Mouse (Mus musculus): ENCODE measurements at regions not wholly inside any gene's neighbourhood (a gene's known extent, or its start where the extent isn't known, plus 50 kb on each side); places are given as distances from the start of the nearest gene placed in this dataset.
A peak's percentile ranks its signal among the peaks of the same experiment; 100 is the strongest.

DNA sequence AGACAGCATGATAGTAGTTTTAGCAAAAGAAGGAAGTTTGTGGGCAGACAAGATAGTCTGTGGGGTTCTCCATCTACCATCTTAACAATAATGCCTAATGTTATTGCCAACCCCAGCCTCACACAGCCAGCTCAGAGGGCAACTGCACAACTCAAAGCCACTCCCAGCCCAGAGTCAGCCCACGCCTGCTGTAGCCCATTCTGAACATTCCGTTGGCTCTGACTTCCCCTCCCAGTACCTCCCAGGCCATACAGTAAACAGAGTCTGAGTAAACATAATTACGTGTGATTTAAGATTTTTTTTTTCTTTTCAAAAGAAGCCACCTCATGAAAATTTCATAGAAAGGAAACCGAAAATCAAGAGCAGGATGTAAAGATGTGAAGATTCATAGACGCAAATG, 222.3 kb upstream of the Jarid2 start:
- DNase-seq (ENCODE audit: low read depth): no peak

DNA sequence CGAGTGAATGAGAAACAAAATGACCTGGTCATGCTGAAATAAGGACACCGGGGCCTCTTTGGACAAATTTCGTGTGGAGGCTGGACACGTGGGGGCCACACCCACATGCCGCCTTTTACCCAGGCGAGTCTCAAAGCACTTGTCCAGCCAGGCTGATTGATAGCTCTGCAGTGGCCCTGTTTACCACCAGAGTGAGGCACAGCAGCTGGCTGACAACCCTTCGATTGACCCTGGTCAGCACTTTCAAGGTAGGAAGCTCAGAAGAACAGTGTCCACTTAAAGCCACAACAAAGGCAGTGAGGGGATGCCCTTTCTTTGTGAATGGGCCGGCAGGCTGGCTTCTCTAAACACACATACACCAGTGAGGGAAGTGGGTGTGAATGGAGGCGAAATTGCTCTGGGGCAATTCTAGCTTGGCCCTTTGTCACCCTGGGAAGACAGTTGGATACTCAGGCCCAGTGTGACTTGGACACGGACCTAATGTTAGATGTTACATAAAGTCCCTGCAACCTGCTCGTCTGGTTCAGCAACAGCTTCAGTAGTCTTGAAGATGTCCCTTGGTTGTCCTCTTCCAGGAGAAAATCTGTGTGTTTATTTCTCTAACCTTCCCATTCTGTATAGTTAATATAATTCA, 219.6 kb upstream of the Jarid2 start:
- no peak for DNase-seq (ENCODE audit: low read depth)

DNA sequence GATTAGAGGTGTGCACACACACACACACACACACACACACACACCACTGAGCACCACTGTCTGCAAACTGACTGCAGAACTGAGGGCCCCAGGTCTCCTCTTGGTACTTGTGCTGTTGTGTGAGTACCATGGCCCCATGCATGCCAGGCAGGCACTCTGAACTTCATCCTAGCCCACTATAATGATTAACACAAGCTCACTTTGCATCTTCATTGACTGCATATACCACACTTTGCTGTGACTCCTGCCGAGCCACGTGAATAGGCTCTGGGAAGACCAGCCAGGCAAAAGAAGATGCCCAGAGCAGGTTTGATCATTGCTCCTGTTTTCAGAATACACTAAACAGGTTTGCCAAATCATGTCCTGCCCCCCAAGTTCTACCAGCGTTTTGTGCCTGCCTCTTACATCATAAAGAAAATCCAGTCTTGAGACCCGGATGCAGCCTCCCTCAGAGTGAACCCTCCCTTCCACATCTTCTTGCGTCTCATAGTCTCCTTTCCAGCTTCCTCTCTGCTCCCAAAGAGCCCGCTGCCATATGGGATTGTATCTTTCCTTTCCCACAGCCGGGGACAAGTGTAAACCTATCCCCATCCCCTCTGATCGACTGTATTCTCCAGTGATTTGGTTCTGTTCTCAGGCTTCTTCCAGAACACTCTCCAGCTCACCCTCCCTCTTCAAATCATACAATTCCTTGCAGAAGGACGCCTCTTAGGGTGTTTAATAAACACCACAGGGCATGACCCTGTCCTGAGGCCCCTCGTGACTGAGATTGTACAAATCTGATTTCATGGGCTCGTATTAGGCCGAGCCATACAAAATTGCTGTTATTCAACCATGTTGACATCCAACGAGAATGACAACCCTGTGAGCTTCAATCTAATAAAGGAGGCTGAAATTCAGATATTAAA, 215.6 kb upstream of the Jarid2 start:
- no peak for DNase-seq (ENCODE audit: low read depth)

DNA sequence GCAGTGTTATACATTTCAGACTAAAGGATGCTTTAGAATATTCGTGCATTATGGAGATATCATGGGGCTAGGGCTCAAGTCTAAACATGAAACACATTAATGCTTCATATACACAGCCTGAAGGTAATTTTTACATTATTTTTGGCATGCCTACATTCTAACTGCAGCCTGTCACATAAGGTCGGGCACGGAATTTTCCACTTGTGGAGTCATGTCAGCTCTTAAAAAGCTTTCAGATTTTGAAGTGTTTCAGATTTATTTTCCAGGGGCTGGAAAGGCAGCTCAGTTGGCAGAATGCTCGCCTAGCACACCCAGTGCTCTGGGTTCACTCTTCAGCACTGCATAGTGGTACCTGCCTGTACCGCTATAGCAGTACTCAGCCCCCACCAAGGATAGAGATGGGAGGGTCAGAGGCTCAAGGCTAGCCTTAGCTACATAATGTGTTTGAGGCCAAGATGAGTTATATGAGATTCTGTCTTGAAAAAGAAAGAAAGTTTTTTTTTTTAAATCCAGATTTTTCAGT, 214.6 kb upstream of the Jarid2 start:
- no peak for DNase-seq (ENCODE audit: low read depth)

DNA sequence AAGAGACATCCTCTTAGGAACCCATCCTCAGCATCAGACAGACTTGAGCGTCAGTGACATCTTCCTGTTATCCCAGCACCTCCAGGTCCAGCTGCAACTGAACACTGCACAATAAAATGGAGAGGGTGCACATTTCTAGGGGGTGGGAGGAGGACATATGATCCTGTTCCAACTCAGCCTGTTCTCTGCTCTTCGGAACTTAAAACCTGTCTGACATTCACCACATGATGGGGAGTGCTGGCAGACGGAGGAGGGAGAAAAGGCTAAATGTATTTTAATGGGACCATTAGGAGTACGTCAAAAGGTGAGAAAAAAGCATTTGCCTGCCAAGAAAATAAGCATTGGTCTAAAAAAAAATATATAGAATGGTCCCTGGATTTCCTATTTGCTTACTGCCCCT, 212.4 kb upstream of the Jarid2 start:
- no peak for DNase-seq (ENCODE audit: low read depth)

DNA sequence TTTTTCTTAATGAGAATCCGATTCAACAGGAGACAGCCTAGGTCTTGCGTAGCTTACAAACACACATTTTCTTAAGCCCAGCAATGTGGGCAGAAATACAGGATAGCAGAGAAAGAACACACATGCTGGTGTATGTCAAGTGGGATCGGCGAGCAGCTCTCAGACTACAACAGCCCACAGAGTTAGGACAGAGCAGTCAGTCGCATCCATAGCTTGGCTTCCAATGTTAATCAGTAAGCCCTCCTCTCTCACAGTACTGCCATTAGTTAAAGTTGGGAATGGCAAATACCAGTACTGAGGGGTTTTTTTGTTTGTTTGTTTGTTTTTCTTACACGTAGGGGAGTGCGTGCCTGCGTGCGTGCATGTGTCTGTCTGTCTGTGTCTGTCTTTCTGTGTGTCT, 212.0 kb upstream of the Jarid2 start:
- no peak for DNase-seq (ENCODE audit: low read depth)

DNA sequence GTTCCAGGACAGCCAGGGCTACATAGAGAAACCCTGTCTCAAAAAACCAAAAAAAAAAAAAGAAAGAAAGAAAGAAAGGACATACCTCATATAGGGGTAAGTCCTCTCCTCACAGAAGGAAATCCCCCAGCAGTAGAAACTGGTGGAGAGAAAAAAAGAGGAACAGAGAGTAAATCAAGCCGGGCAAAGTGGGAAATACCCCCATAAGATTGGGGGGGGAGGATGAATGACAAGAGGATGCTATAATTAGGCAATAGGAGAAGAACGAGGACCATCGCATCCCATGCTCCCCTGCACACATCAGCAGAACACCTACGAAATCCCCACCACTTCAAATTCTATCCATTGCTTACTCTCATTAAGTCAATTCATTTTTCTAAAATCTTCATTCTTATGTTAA, 211.1 kb upstream of the Jarid2 start:
- DNase-seq (ENCODE audit: low read depth): no peak

DNA sequence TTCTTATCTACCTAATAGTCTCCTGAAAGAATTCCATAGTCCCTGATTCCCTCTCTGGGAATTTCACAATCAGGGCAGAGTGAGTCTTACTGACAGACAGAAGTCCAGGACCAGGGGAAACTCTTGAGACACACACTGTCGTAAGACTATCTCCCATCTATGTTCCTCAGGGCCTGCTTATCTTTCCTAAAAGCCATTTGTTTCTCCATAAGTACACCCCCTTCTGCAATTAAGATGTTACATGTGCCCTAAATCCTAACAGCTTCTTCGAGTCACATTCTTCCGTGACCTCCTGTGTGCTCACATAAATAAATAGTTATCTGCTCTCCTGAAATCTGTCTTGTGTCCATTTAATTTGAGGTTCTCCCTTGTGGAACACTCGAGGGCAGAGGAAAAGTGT, 205.8 kb upstream of the Jarid2 start:
- no peak for DNase-seq (ENCODE audit: low read depth)

DNA sequence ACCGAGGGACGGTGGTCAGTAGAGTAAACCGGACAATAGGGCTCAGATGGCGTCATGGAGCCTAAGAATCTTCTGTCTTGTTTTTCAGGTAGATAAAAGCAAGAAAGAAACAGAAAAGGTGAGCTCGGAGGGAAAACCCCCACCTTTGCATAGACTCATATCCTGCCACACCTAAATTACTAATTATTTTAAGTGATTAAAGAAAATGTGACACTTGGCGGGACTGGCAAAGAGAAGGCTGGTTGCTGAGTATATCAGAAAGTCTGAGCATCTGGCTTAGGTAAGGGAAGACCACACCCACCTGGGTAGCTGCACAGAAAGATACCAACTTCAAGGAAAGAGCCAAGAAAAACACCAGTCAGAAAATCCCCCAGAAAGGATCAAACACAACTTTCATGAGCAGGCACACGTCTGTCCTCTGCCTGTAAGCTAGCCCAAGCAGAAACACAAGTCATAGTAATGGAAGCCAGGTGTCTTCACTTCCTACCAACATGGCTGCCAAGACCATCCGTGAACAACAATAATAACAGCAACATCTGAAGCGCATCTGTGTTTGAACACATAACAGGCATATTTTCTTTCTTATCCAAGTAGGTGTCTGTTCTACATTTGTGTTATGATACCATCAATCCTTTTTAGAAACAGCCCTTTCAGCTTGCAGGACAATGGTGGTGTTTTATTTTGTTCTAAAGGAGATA, 198.3 kb upstream of the Jarid2 start:
- DNase-seq (ENCODE audit: low read depth): no peak

DNA sequence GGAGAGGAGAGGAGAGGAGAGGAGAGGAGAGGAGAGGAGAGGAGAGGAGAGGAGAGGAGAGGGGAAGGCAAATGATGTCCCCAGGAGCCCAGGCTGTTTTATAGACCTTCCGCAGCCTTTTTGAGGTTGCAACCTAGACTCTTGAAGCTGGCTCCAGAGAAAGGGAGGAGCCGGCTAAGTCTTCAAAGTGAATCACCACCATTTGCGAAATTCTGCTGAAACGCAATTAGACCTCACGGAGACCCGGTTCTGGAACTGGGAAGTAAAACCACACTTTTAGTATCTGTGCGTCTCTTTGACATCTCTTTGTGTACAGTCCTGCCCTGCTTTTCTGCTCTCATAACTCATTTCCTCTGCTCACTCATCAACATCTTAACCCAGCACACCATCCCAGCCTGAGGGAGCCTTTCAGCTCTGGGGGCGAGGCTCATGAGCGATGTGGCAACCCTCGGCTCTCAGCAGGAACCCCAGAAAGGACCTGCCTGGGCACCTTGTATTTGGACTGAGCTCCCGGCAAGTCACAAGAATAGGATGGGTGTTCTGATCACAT, 196.6 kb upstream of the Jarid2 start:
- DNase-seq (ENCODE audit: low read depth): peak; percentile 56

DNA sequence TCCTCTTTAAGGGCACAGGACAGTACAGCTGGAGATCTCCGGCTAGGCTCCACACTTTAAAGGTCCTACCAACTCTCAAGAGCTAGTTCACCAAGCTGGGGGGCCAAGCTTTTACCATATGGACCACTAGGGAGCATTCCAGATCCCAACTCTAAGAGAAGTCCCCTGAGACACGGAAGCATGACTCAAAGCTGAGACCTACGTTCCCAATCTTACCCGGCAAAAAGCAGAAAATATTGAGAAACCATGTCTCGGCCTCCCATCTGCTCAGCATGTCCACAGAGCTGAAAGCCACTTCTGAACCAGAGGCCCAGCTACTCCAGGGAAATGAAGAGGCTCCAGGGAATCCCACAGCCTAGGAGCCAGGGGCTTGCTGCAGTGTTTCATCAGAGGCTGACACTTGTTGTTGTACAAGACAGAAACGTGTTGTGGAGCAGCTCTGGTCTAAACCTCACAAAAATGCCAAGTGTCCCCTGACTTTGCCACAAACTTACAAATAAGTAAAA, 194.6 kb upstream of the Jarid2 start:
- DNase-seq (ENCODE audit: low read depth): no peak

DNA sequence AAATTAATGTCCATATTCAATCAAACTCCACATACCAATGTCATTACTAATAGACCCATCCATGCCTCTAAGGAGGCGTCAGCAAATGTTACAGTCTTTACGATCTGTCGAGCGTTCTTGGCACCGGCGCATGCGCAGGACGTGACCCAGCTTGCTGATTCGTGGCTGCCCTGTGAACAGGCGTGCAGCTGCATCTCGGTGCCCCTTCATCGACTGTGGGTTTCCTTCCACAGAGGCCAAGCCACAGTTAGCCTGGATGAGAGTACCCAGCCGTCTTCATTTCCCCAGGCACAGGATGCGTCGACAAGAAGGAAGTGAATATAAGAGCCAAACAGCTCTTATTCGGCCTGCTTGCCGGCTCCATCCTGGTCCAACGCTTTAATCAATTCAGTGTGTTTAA, 193.8 kb upstream of the Jarid2 start:
- no peak for DNase-seq (ENCODE audit: low read depth)

DNA sequence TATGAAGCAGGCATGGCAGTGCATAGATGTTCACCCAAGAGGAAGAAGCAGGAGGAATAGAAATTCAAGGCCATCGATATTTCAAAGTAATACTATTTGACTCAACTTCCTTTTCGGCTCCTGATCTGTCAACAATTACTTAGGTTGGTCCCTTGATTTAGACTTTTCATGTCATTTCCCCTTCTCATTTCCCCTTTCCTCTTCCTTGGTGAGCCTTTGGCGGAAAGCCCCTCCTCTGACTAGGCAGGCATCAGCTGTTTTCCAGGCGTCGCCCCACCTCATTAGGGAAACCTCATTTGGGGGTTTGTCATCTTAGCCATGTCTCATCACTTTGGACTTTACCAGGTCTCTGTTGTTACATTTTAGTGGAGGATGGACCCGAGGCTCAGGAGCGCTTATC, 191.0 kb upstream of the Jarid2 start:
- no peak for DNase-seq (ENCODE audit: low read depth)

DNA sequence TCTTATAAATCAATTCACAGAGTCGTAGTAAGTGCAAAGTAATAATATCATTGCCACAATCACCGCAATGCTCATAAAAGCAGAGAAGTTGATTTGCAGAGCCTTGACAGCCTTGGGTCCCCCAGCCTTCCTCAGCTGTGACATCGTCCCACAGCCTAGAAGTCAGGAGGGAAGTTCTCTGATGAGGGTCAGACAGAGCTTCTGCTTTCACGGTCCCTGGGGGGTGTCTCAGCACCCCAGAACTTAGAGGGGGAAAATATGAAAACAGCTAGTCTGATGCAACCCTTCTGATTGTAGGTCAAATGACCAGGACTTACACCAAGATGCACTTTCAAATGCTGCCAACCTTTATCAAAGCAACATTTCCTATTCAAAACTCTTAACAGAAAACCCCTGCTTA, 188.9 kb upstream of the Jarid2 start:
- DNase-seq (ENCODE audit: low read depth): no peak

DNA sequence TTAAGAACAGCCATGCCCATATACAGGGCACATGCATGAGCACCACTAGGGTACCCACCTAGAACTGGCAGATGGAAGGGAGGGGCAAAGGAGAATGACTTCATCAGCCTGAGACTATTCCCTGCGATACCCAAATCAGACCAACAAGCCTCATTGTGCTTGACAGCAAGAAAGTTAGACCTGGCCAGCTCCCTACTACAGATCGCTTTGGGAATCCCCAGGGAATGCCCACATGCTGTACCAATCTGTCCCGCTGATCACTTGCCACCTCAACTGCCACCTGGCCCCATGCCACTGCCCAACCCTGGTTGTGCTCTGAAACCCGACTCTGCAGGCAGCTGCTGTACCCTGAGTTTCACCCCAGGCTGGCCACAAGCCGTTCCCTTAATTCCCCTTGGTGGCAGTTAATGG, 188.0 kb upstream of the Jarid2 start:
- DNase-seq (ENCODE audit: low read depth): peak; percentile 66

DNA sequence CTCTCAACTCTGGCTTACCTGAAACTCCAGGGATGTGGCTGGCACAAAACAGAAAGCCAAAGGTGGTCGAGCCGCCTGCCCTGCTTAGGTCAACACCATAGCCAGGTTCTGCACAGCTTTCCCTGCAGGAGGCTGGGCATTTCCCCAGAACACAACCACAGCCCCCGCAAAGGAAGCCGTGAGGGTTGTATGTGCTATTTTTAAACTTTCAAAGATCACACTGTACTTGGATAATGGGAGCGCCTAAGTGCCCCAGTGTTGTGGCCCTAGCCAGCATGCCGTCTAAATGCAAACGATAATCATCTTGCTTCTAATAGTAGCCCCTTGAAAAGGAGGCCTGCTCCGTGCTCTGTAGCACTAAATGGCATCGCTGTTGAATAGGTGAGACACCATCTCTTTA, 184.5 kb upstream of the Jarid2 start:
- no peak for DNase-seq (ENCODE audit: low read depth)

DNA sequence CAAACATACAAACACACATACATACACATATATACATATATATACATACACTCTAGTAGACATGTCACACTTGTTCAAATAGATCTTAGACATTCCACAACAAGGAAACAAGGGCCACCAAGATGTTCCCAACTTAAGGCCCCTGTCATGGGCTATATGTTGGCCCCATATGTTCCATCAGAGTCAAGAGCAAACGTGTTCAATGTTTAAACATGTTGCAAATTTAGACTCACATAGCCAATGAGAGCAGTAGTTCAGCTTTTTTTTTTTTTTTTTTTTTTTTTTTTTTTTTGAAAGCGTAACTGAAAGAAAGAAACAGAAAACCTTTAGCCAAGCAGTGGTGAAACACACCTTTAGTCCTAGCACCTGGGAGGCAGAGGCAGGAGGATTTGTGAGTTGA, 183.0 kb upstream of the Jarid2 start:
- no peak for DNase-seq (ENCODE audit: low read depth)

DNA sequence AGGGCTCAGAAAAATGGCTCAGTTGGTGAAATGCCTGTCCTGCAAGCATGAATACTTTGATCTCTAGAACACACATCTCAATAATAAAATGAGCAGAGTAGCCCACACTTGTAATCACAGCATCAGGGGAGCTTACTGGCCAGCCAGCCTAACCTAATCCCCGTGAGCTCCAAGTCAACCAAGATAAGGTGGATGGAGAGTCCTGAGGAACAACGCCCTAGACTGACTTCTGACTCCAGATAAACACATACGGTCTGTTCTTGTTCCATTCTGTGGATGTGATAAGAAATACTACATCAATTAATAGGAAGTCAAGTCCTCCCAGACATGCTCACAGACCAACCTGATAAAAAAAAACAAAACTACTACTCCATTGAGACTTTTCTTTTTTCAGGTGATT, 180.4 kb upstream of the Jarid2 start:
- no peak for DNase-seq (ENCODE audit: low read depth)

DNA sequence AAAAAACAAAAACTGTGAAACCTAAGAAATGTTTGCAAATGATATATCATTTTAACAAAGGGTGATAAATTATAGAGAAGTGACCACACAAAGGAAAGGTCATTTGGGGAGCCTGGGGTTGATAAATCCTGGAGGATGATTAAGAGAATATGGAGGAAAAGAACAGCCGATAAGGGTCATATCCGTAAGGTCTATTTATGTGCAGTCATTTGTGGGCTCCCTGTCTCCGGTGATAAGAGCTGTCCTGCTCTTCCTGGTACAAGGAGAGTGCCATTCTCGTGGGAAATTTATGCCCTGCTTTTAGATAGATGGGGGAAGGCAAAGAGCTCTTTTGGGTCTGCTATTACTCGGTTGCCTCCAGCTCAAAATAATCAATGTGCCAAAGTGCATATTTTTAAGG, 175.9 kb upstream of the Jarid2 start:
- peak; percentile 74 for DNase-seq (ENCODE audit: low read depth)

DNA sequence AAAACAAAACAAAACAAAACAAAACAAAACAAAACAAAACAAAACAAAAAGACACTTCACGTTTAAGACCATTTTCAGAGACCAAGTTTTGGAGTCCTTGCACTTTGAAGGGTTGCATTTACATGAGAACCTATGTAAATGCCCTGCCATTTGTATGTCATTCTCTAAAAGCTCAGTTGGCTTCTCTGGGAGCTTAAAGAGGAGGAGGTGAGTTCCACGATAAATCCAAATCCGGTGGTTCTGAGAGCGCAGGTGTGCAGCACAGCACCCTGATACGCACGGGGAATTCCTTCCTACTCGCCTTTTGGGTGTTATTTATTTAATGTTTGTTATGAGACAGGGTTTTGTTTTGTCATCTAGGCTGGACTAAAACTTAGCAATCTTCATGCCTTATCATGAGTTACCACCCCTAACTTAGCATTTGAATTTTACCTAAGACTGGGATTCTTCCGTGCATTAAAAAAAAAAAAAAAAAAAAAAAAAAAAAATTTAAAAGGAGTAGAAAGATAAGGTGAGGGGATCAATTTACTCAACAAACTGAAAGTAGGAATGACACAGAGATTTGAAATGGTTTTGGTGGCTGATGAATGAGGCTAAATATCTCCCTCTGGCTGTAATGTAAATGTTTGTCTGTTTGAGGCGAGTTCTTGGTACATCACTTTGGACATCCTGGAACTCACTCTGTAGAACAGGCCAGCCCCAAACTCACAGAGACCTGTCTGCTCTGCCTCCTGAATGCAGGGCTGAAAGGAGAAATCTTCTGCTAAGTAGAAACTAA, 174.4 kb upstream of the Jarid2 start:
- DNase-seq (ENCODE audit: low read depth): peak; percentile 39

DNA sequence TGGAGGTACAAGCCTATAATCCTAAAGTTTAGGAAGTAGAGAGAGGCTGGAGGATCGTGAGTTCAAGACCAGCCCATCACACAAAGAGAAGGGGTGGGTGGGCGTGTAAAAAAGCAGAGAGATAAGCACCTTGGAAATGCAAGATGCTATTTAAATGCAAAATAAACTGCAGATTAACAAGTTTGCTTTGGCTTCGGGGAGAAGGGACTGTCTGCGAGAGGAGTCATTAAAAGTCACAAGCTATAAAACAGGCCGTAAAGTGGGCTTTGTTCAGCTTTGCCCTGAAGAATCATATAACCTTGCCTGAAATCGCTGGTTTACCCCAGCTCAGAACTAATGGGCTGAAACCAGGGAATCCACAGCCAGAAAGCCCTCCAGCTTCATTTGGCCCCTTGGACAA, 173.3 kb upstream of the Jarid2 start:
- DNase-seq (ENCODE audit: low read depth): no peak

DNA sequence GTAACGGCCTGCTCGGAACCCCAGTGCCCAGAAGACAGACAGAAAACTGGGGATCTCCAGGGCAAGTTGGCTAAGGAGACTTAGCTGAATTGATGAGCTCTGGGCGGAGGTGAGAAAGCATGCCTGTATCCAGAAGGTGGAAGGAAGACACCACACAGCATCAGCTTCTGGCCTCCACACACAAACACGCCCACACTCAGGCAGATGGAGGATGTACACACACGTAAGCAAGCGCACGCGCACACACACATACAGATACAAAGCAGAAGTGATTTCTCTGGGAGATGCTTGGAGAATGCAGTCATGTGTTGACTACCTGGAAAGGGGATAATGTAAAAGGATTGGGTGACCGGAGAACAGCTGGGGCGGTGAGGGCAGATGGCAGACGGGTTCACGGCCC, 171.2 kb upstream of the Jarid2 start:
- DNase-seq (ENCODE audit: low read depth): no peak
